ENCODE assay signal across 9 mouse cellular contexts in the genomic region with DNA sequence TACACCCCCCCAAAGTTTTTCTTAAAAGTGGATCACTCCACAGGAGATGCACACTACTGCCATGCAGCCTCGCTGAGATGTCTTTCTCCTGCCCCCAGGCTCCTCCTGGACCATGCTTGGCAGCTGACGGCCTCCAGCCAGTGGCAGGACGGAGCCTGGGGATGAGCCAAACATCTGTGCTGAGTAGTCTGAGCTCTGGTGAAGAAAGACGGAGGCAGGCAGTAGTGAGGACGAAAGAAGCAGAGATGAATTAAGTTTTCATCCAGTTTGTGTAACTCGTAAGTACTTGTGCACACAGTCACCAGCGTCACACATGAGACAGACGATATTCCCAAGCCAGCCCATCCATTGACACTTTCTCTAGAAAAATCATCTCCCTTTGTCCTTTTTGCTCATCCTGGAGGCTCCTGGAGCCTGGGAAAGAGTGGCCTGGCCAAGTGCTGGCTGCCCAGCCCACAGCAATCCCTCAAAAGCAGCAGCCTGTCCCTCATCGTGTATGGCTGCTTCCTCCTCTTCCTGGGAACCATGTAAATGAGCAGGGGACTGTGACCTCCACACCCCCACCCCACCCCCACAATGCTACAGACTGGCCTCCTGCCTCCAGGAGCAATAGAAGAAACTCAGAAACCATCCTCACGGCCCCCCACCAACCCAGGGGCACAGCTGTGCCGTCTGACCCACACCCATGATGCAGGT.
DNase-seq lines count a peak whose midpoint lies in the region; ATAC-seq lines count a peak whose summit lies in the region.
"Had no signal": no experiment of that assay in that cellular context is flagged by ENCODE, and none has a peak within 500 bp of the region (broad histone marks: within the 10 kb centered on the region; RNA-seq: fewer than 3 reads in every experiment).

No protein-coding gene starts in this region.

- H3K27ac ChIP-seq in limb, embryonic 11.5 days (replicated peaks; ENCODE audit: low read depth, low read length): no peak overlapping the region

- no peaks in the 10 kb centered on the region for H3K36me3 ChIP-seq in limb, embryonic 11.5 days (ENCODE audit: control insufficient read depth, insufficient read depth, low read length)

- H3K4me3 ChIP-seq in limb, embryonic 11.5 days (ENCODE audit: low read depth, low read length): peak overlapping the region; percentile 51
- H3K4me3 ChIP-seq: erythroblast, embryonic 14.5 days had no signal

- H3K4me1 ChIP-seq in limb, embryonic 11.5 days (ENCODE audit: control insufficient read depth, insufficient read depth, low read length): peaks cover 44% of the 10 kb centered on the region

- H3K27me3 ChIP-seq in limb, embryonic 11.5 days (ENCODE audit: control insufficient read depth, insufficient read depth, low read length): peaks cover 4% of the 10 kb centered on the region; the same call in 1 of the 2 replicates

- peak overlapping the region; percentile 17 for H3K9ac ChIP-seq in limb, embryonic 11.5 days (ENCODE audit: low read length)

- 39% methylated on average over 11 of the region's 11 CpGs for WGBS in limb, embryonic 11.5 days

- H3K9me3 ChIP-seq in limb, embryonic 11.5 days (ENCODE audit: control insufficient read depth, low read length): no peaks in the 10 kb centered on the region

- peak; percentile 49 for DNase-seq in cerebellum, adult 11 months
- DNase-seq in cerebellum, postnatal 4 days (ENCODE audit: low spot score in 2 of 2): no peak
- peak; percentile 16 to 45 for DNase-seq in adrenal gland, postnatal 36 days
- peak; percentile 40 to 49 for DNase-seq in gastrocnemius, postnatal 36 days
- no peak for DNase-seq in limb, embryonic 11.5 days (ENCODE audit: low spot score)
- peak; percentile 33 for DNase-seq in skeletal muscle tissue, adult 2 months (ENCODE audit: low read depth, low spot score)
- no peak for DNase-seq in urinary bladder, postnatal 25 days (ENCODE audit: low spot score)
- DNase-seq in left cerebral cortex, postnatal 25 days (ENCODE audit: low spot score in 2 of 2): no peak

- ATAC-seq in limb, embryonic 11.5 days (ENCODE audit: insufficient number of reproducible peaks, low FRiP score, low TSS enrichment, low read depth): no peak

- H3K4me2 ChIP-seq in limb, embryonic 11.5 days (ENCODE audit: low read depth, severe bottlenecking): peak overlapping the region; percentile 100

- intact Hi-C loops in gastrocnemius, postnatal 36 days (cut with DNase I): loop anchor here (2.0 kb wide), 1 partner anchor 57 kb away; no protein-coding TSS in a partner anchor
- intact Hi-C loops in left cerebral cortex, postnatal 25 days (cut with DNase I): loop anchor here (2.0 kb wide), 1 partner anchor 63 kb away; no protein-coding TSS in a partner anchor

Comparison
In these comparisons a context has a peak if more than half of its experiments do, and no peak if none do; other contexts are left out.
1. DNase-seq: peak in cerebellum, adult 11 months (single experiment), adrenal gland, postnatal 36 days (2 of 2), gastrocnemius, postnatal 36 days (2 of 2) and skeletal muscle tissue, adult 2 months (single experiment); none in cerebellum, postnatal 4 days (0 of 2), limb, embryonic 11.5 days (single experiment), urinary bladder, postnatal 25 days (single experiment) and left cerebral cortex, postnatal 25 days (0 of 2).